Mouse (Mus musculus) left cerebral cortex, adult 6 months (tissue): ENCODE results near the gene Rag1. TPM values are rescaled to one million over a fixed set of nuclear protein-coding genes. Genes with fewer than 3 reads are reported as not detected.

Experiments used
- long read RNA-seq, 2 experiments: library from polyadenylated mRNA; unstranded; transcript quantifications; one replicate each; pipeline ENCODE4 v2.0.0; 2019 to 2020
- polyA plus RNA-seq: library from polyadenylated mRNA; unstranded; fragments of <200 nt; fragmentation: Nextera tagmentation; gene quantifications from 2 replicates; pipeline ENCODE4 v1.2.3, GENCODE M21; 2021

The Rag1 gene
- polyA plus RNA-seq: 0.03 TPM in 1 of 2 replicates, not detected in the other
- long read RNA-seq, experiment 1: 0 reads
- long read RNA-seq, experiment 2: 0 reads

GRCm38 (mm10) chr2:101649114-101649671 is at the start of gene Rag1, which contains the start of gene B230118H07Rik:
Rag1 (minus strand) TSS chr2:101649501.
B230118H07Rik (minus strand) TSS chr2:101649532.

GRCm38 (mm10) chr2:101678236-101679021 is 29.1 kb upstream of the Rag1 start, which contains the start of gene Traf6:
Traf6 (plus strand) TSS chr2:101678429.

GRCm38 (mm10) chr2:101624526-101624925 is 24.8 kb downstream of the Rag1 start, which contains the start of gene Rag2:
Rag2 (plus strand) TSS chr2:101624718.

Other genes starting within 250 kb of the Rag1 start
- not detected in 2 replicates for gene Rag2, start 24.8 kb downstream of the Rag1 start, polyA plus RNA-seq
- gene B230118H07Rik, start within 50 bp of the Rag1 start, polyA plus RNA-seq: 92.1 and 107 TPM in 2 replicates
- gene Traf6, start 28.9 kb upstream of the Rag1 start, polyA plus RNA-seq: 5.2 and 6.3 TPM in 2 replicates
- 7.1 and 8.7 TPM in 2 replicates for gene Prr5l, start 233.5 kb upstream of the Rag1 start, polyA plus RNA-seq
- gene Commd9, start 236.7 kb upstream of the Rag1 start, polyA plus RNA-seq: 66.7 and 83.5 TPM in 2 replicates